Mouse (Mus musculus) liver, adult 2 months (tissue): ENCODE measurements at regions not wholly inside any gene's neighbourhood (a gene's known extent, or its start where the extent isn't known, plus 50 kb on each side); places are given as distances from the start of the nearest gene placed in this dataset.

Experiments
- CTCF ChIP-seq: fragments of 200-500 bp; IDR thresholded peaks from 2 replicates; pipeline ENCODE4 v1.5.1; 2011; ENCODE audit warnings: low read depth, low read length, control low read depth
- POLR2A ChIP-seq: fragments of 200-500 bp; IDR thresholded peaks from 2 replicates; pipeline ENCODE4 v1.6.1; 2011; ENCODE audit warnings: low read length, control low read depth; ENCODE audit not compliant: insufficient read depth; ENCODE audit errors: extremely low read depth

- TF ChIP-seq CTCF (no peak), POLR2A (no peak)
Measured at GRCm38 (mm10) chr8:112257311-112257894, 242.6 kb upstream of the Gm6793 start.
